Mouse (Mus musculus) central nervous system, embryonic 11.5 days (tissue): Measurements from ENCODE around the gene Pds5a. TPM values are rescaled to one million over a fixed set of nuclear protein-coding genes. Genes with fewer than 3 reads are reported as not detected.

ENCODE experiments used
- polyA plus RNA-seq: library from polyadenylated mRNA; depleted of rRNA; stranded (reverse); fragments of >200 nt; gene quantifications from 2 replicates; pipeline ENCODE4 v1.2.3, GENCODE M21; 2012; rRNA removed

The Pds5a gene
- polyA plus RNA-seq: 72.8 and 142 TPM in 2 replicates

GRCm38 (mm10) chr5:65697836-65698758, at the start of gene Pds5a:
Pds5a (minus strand) TSS chr5:65698273.

Other genes with a start within 250 kb of the Pds5a start
- 1.0 TPM in 1 of 2 replicates, not detected in the other for gene Gm43552, start 205.4 kb downstream of the Pds5a start, polyA plus RNA-seq
- gene Smim14, start 161.1 kb downstream of the Pds5a start, polyA plus RNA-seq: 34.4 and 45.1 TPM in 2 replicates
- 144 and 179 TPM in 2 replicates for gene Ube2k, start 161.0 kb downstream of the Pds5a start, polyA plus RNA-seq
- gene N4bp2, start 65.2 kb upstream of the Pds5a start, polyA plus RNA-seq: 31.6 and 39.8 TPM in 2 replicates
- gene Rhoh, start 162.9 kb upstream of the Pds5a start, polyA plus RNA-seq: 0.19 and 0.35 TPM in 2 replicates
- gene Chrna9, start 236.6 kb upstream of the Pds5a start, polyA plus RNA-seq: 0.31 TPM in 1 of 2 replicates, not detected in the other